Mouse (Mus musculus) small intestine, adult 10 weeks (tissue): Measurements from ENCODE around the gene Fis1. TPM values are rescaled to one million over a fixed set of nuclear protein-coding genes. Genes with fewer than 3 reads are reported as not detected.

Experiments used
- polyA plus RNA-seq: library from polyadenylated mRNA; stranded (reverse); fragments of 350-450 nt; fragmentation: Illumina TruSeq; extraction: RNeasy Lipid Tissue Mini Kit (QIAGEN cat#74804); gene quantifications from one replicate; pipeline ENCODE4 v1.2.3, GENCODE M21; 2014; ENCODE audit warnings: low replicate concordance

Fis1 gene
- 3.2 TPM for polyA plus RNA-seq

DNA sequence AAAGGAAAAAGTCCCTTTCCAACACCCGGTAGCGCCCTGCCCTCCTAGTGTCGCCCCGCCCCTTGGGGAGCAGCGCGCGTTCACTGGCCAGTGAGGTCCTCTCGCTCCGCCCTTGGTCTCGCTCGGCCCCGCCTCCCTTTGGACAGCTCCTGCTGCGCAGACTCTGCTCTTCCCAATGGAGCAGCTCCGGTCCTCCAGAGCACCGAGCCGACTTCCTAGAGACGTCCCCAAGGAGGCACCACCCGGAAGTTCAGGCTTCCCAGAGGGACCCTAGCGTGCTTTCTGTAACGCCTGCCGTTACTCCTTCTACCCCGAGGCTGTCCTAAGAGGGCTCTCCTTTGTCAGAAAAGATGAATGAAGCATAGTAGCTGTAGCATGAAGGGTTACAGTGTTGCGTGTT lies at the start of gene Fis1:
Gene Fis1 (plus strand): TSS at position 261 of the 400 bp plus-strand sequence.

DNA sequence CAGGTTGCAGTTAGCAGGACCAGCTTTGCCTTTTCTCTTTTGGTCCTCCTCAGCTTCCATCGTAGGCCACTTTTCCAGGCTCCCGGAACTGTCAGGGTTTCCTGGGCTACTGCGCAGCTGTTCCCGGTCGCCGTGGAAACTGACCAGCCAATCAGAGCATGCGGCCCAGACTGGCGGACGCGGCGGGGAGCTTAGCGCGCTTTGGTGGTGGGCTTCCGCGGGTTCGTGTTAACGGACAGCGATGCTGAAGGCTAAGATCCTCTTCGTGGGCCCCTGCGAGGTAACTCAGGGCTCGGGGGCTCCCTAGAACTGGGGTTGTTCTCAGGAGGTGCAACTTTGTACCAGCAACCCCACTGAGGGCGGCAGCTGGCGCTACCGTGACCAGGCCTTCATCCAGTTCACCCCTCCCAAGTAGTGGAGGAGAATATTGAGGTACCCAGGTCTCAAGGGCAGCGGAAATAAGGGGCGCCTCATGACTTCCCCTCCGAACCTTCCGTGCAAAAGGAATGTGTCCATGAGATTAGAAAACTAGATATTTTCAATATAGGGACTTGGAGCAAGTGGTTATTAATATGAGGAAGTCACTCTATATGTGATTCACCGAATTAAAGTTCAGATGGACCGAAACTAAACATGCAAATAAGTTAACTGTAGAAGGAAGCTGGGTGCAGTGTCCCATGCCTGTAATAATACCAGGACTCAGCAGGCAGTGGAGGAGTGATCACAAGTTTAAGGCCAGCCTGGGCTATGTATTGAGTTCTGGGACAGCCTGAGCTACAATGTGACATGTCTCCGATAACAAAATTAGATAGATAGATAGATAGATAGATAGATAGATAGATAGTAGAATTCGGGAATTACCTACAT lies 44.9 kb upstream of the Fis1 start, which contains the start of gene Ift22:
Gene Ift22 (plus strand): TSS at position 160 of the 867 bp plus-strand sequence.

DNA sequence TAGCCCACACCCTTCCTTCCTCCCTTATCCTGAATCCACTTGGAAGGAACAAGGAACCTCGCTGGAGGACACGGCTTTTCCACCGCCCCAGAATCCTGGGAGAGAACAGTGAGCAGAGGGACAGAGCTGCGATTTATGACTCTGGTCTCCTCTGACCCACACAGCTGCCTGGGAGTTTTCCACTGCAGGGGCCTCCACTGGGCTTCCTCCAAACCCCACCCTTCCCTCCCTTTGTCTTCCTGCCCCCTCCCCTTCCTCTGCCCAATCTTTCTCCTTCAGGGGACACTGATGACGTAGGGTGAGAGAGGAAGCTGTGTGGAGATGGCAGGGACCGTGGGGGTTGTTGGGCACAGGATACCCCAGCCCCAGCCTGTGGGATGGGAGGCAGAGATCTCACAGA lies 13.3 kb downstream of the Fis1 start, which contains the start of gene Cldn15:
Gene Cldn15 (plus strand): TSS at position 286 of the 400 bp plus-strand sequence.

DNA sequence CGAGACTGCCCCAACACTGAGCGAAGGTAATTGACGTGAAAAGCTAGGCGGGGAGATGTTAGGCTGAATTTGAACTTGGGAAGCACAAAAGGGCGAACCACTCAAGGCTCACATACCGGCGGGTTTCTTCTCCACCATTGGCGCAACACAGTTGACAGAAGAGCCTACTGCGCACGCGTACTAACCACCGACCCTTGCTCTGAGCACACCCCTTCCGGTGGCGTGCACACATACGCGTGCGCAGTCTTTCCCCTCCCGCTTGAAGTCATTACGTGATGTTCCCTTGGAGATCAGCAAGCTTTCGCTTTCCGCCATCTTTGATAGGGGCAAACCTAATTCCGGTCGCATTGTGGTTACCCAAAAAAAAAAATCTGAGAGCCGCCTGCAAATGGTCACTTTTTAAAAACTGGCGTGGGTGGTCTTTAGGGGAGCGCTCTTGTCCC lies 33.6 kb downstream of the Fis1 start, which contains the start of gene Plod3:
Gene Plod3 (plus strand): TSS at position 325 of the 443 bp plus-strand sequence.

DNA sequence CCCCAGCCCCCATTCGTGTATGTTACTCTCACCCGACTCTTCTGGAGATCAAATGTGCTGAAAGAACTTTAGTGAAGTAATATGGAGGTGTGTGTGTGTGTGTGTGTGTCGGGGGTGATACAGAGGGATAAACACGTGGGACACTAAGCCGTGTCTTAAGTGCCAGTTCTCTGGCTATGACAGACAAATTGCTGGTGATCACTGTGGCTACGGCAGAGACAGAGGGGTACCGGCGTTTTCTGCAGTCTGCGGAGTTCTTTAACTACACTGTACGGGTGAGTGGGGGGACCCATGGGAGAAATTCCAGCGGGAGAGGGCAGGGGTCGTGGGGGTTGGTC lies 34.8 kb downstream of the Fis1 start, which contains the start of gene Znhit1:
Gene Znhit1 (minus strand): TSS at position 88 of the 338 bp plus-strand sequence.

Other genes starting within 250 kb of the Fis1 start
- not detected for gene Col26a1, start 70.1 kb upstream of the Fis1 start, polyA plus RNA-seq
- gene Ift22, start 45.1 kb upstream of the Fis1 start, polyA plus RNA-seq: 3.0 TPM
- gene Cldn15, start 13.3 kb downstream of the Fis1 start, polyA plus RNA-seq: 94.9 TPM
- 0.45 TPM for gene Plod3, start 33.7 kb downstream of the Fis1 start, polyA plus RNA-seq
- 1.9 TPM for gene Znhit1, start 34.7 kb downstream of the Fis1 start, polyA plus RNA-seq
- not detected for gene Vgf, start 73.1 kb downstream of the Fis1 start, polyA plus RNA-seq
- gene Ap1s1, start 92.9 kb downstream of the Fis1 start, polyA plus RNA-seq: 10.1 TPM
- gene Serpine1, start 119.0 kb downstream of the Fis1 start, polyA plus RNA-seq: 1.2 TPM
- gene Trim56, start 162.9 kb downstream of the Fis1 start, polyA plus RNA-seq: 26.4 TPM
- 739 TPM for gene Muc3, start 196.0 kb downstream of the Fis1 start, polyA plus RNA-seq